Mouse (Mus musculus): ENCODE data around the gene Slc22a12. TPM values are rescaled to one million over a fixed set of nuclear protein-coding genes. Genes with fewer than 3 reads are reported as not detected.

Gene Slc22a12
- polyA plus RNA-seq, 1 experiment from 2014 or later: not detected

DNA sequence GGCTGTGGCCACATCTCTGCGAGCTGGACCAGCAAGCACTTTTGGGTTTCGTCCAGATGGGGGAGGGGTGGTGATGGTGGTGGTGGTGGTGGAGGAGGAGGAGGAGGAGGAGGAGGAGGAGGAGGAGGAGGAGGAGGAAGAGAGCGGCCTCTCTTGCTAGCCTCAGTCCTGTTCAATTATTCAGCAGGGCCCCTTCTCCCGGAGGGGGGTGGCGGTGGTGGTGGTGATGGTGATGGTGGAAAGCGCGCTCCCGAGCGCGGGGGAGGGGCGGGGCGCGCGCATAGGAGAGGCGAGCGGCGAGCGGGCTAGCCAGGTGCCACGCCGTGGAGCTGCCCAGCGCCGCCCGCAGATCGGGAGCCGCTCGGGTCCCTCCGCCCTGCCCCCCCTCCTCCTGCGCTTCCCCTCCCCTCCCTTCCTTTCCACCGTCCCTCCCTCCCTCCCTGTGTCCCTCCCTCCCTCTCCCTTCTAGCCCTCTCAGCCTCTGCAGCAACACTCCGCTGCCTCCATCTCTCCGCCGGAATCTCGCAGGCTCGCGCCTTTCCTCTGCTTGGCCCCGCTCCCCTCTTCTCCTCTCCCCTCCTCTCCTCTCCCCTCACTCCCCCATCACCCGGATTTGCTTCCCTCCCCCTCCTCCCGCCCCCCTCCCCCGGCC lies 45.6 kb downstream of the Slc22a12 start:
- no peaks in the 10 kb centered on the region for H3K27me3 ChIP-seq (ENCODE audit: control insufficient read depth, insufficient read depth, low read length)
- H3K4me3 ChIP-seq (replicated peaks; ENCODE audit: low read depth, low read length): peak overlapping the region; percentile 91
- H3K4me2 ChIP-seq (ENCODE audit: low read length): peak overlapping the region; percentile 85
- no peaks in the 10 kb centered on the region for H3K36me3 ChIP-seq (ENCODE audit: control insufficient read depth, insufficient read depth, low read length)
- DNase-seq: peak; percentile 93
- 0% methylated on average over 30 of the region's 39 CpGs for WGBS
- ATAC-seq (ENCODE audit: low FRiP score, low TSS enrichment): peak; percentile 70
- peak overlapping the region; percentile 97 for H3K9ac ChIP-seq (replicated peaks; ENCODE audit: low read length)
- H3K9me3 ChIP-seq (ENCODE audit: control insufficient read depth, low read length): no peaks in the 10 kb centered on the region
- H3K27ac ChIP-seq (replicated peaks; ENCODE audit: low read depth, low read length): peak overlapping the region; percentile 94
- H3K4me1 ChIP-seq (ENCODE audit: control insufficient read depth, insufficient read depth, low read length): peaks cover 53% of the 10 kb centered on the region

DNA sequence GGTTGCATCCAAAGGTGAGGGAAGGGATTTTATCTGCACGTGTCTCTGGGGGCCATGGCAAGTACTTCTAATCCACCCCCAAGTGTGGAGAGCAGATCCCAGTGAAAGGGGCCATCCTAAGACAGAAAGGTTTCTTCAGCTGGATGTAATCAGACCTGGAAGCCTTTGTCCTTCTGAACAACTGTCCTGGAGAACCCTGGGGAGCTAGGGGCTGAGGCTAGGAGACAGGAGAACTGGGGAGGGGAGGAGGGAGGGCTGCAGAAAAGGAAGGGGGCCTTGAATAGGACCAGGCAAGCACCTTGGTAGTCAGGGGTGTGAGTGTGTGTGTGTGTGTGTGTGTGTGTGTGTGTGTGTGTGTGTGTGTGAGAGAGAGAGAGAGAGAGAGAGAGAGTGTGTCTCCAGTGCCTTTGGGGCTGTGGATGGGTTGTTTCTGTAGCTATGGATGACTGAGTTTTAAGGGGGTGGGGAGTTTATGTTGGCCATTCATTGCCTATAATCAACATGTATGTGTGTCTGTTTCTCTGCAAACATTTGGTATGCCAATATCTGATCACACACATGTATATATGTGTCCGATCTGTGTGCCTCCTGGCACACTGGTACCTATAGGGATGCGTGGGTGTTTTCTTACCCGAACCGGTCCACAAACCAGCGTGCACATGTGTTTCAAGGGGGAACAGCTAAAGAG lies 46.2 kb downstream of the Slc22a12 start:
- peak overlapping the region; percentile 57; the same call in 1 of the 2 replicates for H3K9ac ChIP-seq (replicated peaks; ENCODE audit: low read length)
- 5% methylated on average over 6 of the region's 6 CpGs for WGBS
- H3K36me3 ChIP-seq (ENCODE audit: control insufficient read depth, insufficient read depth, low read length): 0 out of 2 replicates have a peak, but pooled peaks cover under 1% of the 10 kb centered on the region
- H3K4me2 ChIP-seq (ENCODE audit: low read length): peak overlapping the region; percentile 85
- no peaks in the 10 kb centered on the region for H3K27me3 ChIP-seq (ENCODE audit: control insufficient read depth, insufficient read depth, low read length)
- H3K27ac ChIP-seq (replicated peaks; ENCODE audit: low read depth, low read length): peak overlapping the region; percentile 94
- no peaks in the 10 kb centered on the region for H3K9me3 ChIP-seq (ENCODE audit: control insufficient read depth, low read length)
- peak overlapping the region; percentile 91 for H3K4me3 ChIP-seq (replicated peaks; ENCODE audit: low read depth, low read length)
- peaks cover 47% of the 10 kb centered on the region for H3K4me1 ChIP-seq (ENCODE audit: control insufficient read depth, insufficient read depth, low read length)
- DNase-seq (peak; percentile 35), ATAC-seq (ENCODE audit: low FRiP score, low TSS enrichment) (no peak; the same call in 1 of the 2 replicates)

DNA sequence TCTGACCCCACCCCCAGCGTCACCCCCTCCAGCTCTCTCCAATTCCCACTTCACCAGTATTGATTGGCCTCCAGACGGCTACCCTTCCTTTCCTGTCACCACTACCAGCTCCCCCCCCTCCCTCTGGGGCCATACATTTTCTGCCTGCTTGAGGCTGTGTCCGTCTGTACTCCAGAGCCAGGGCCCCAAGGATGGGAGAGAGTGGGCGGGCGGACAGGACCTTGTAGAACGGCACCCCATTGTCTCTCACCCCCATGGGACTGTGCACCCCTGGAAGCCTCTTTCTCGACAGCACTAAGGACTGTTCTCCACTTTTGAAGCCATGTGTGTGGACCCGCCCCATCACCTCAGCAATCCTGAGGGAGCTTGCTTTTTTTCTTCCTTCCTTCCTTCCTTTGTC lies 47.1 kb downstream of the Slc22a12 start:
- no peak overlapping the region for H3K4me3 ChIP-seq (replicated peaks; ENCODE audit: low read depth, low read length)
- 35% methylated on average over 8 of the region's 8 CpGs for WGBS
- no peak for DNase-seq
- H3K9ac ChIP-seq (replicated peaks; ENCODE audit: low read length): peak overlapping the region; percentile 37; the same call in 1 of the 2 replicates
- H3K27ac ChIP-seq (replicated peaks; ENCODE audit: low read depth, low read length): peak overlapping the region; percentile 94
- peaks cover 38% of the 10 kb centered on the region for H3K4me1 ChIP-seq (ENCODE audit: control insufficient read depth, insufficient read depth, low read length)
- H3K4me2 ChIP-seq (ENCODE audit: low read length): peak overlapping the region; percentile 85
- no peaks in the 10 kb centered on the region for H3K27me3 ChIP-seq (ENCODE audit: control insufficient read depth, insufficient read depth, low read length)
- no peaks in the 10 kb centered on the region for H3K9me3 ChIP-seq (ENCODE audit: control insufficient read depth, low read length)
- H3K36me3 ChIP-seq (ENCODE audit: control insufficient read depth, insufficient read depth, low read length): 0 out of 2 replicates have a peak, but pooled peaks cover 6% of the 10 kb centered on the region
- ATAC-seq (ENCODE audit: low FRiP score, low TSS enrichment): no peak

DNA sequence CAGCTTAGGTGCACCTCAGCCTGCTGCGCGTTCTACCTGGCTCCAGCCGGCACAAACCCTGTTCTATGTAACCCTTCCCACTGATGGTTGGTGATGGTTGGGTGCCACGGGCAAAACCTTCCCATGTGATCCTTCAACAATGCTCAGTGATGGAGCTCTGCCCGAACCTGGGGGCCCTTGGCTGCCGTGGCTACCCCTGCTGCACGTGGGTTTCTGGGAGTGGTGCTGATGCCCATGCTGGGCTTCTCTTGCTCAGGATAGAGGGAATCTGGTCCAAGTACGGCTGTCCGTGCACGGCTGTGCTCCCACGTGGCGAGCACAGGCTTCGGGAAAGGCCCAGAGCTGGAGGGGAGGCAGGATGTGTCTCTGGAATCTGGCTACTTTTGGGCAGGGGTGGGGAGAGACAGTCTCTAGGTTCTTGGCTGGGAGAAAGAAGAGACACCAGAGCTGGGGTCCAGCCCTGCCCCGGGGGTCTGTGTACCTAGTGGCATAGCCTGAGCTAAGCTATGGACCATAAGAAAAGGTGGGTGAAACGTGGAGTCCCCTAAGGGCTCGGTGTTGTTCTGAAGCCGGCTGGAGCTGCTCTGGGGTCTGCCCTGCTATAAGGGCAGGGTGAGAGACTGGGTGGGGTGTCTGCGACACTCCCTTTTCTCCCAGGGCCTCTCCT lies 48.2 kb downstream of the Slc22a12 start:
- H3K27me3 ChIP-seq (ENCODE audit: control insufficient read depth, insufficient read depth, low read length): no peaks in the 10 kb centered on the region
- no peak overlapping the region for H3K4me2 ChIP-seq (ENCODE audit: low read length)
- ATAC-seq (ENCODE audit: low FRiP score, low TSS enrichment) (no peak), DNase-seq (no peak)
- H3K9ac ChIP-seq (replicated peaks; ENCODE audit: low read length): no peak overlapping the region
- 0 out of 2 replicates have a peak, but pooled peaks cover 10% of the 10 kb centered on the region for H3K36me3 ChIP-seq (ENCODE audit: control insufficient read depth, insufficient read depth, low read length)
- peaks cover 28% of the 10 kb centered on the region; the same call in 1 of the 2 replicates for H3K4me1 ChIP-seq (ENCODE audit: control insufficient read depth, insufficient read depth, low read length)
- no peaks in the 10 kb centered on the region for H3K9me3 ChIP-seq (ENCODE audit: control insufficient read depth, low read length)
- H3K4me3 ChIP-seq (replicated peaks; ENCODE audit: low read depth, low read length): no peak overlapping the region
- H3K27ac ChIP-seq (replicated peaks; ENCODE audit: low read depth, low read length): no peak overlapping the region
- WGBS: 68% methylated on average over 18 of the region's 18 CpGs

DNA sequence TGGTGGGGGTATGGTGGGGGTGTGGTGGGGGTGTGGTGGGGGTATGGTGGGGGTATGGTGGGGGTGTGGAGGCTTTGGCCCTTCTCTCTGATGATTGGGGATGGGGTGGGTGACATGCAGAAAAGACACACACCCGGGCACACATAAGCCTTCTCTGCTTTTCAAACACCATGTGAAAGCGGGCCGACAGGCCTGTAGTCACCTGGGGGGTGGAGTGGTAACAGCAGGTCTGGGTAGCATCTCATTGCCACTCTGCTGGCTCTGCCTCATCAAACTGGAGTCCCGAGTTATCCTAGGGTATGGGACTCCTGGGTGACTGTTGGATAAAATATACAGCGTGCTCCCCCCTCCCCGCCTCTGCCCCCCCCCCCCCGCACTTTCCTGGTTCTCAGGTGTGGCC lies 48.8 kb downstream of the Slc22a12 start:
- no peak for ATAC-seq (ENCODE audit: low FRiP score, low TSS enrichment)
- WGBS: 75% methylated on average over 6 of the region's 7 CpGs
- no peak overlapping the region for H3K4me2 ChIP-seq (ENCODE audit: low read length)
- no peak overlapping the region for H3K9ac ChIP-seq (replicated peaks; ENCODE audit: low read length)
- no peak for DNase-seq
- H3K4me3 ChIP-seq (replicated peaks; ENCODE audit: low read depth, low read length): no peak overlapping the region
- no peak overlapping the region for H3K27ac ChIP-seq (replicated peaks; ENCODE audit: low read depth, low read length)
- H3K4me1 ChIP-seq (ENCODE audit: control insufficient read depth, insufficient read depth, low read length): peaks cover 24% of the 10 kb centered on the region; the same call in 1 of the 2 replicates
- H3K36me3 ChIP-seq (ENCODE audit: control insufficient read depth, insufficient read depth, low read length): 0 out of 2 replicates have a peak, but pooled peaks cover 10% of the 10 kb centered on the region
- no peaks in the 10 kb centered on the region for H3K27me3 ChIP-seq (ENCODE audit: control insufficient read depth, insufficient read depth, low read length)
- no peaks in the 10 kb centered on the region for H3K9me3 ChIP-seq (ENCODE audit: control insufficient read depth, low read length)

DNA sequence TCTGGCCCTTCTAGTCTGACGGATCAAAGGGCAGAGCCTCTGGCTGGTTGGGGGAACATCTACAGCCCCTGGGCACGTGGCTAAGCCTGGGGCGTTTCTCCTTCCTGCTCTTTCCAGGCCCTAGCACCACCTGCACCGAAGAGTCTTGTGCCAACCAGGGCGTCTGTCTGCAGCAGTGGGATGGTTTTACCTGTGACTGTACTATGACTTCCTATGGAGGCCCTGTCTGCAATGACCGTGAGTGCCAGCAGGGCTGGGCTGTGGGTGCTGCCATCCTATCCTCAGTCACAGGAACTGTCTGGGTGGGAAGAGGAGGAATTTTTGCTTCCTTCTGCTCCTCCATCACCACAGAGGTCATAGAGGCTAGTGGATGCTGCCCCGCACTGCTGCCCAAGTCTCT lies 49.6 kb downstream of the Slc22a12 start:
- H3K27me3 ChIP-seq (ENCODE audit: control insufficient read depth, insufficient read depth, low read length): no peaks in the 10 kb centered on the region
- no peak for ATAC-seq (ENCODE audit: low FRiP score, low TSS enrichment)
- H3K9me3 ChIP-seq (ENCODE audit: control insufficient read depth, low read length): no peaks in the 10 kb centered on the region
- no peak for DNase-seq
- no peak overlapping the region for H3K9ac ChIP-seq (replicated peaks; ENCODE audit: low read length)
- H3K27ac ChIP-seq (replicated peaks; ENCODE audit: low read depth, low read length): no peak overlapping the region
- no peak overlapping the region for H3K4me3 ChIP-seq (replicated peaks; ENCODE audit: low read depth, low read length)
- H3K36me3 ChIP-seq (ENCODE audit: control insufficient read depth, insufficient read depth, low read length): 0 out of 2 replicates have a peak, but pooled peaks cover 10% of the 10 kb centered on the region
- peaks cover 24% of the 10 kb centered on the region; the same call in 1 of the 2 replicates for H3K4me1 ChIP-seq (ENCODE audit: control insufficient read depth, insufficient read depth, low read length)
- 83% methylated on average over 7 of the region's 7 CpGs for WGBS
- H3K4me2 ChIP-seq (ENCODE audit: low read length): no peak overlapping the region

DNA sequence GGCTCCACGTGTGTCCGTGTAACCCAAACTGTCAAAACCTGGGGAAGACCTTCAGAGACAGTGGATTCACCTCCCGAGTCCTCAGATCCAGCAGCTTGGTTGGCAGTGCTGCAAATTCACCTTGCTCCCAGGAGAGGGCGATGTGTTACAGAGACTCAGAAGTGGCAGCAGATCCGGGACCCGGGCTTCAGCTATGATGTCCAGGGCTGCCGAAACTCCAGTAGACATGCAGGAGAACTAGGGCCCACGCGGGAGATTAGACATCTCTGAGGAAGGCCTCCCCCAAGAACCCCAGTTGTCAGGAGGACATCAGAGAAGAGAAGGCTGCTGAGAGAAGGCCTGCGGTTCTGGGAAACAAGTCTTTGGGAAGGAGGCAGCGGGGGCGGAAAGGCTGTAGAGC lies 50.7 kb downstream of the Slc22a12 start:
- H3K4me1 ChIP-seq (ENCODE audit: control insufficient read depth, insufficient read depth, low read length): peaks cover 24% of the 10 kb centered on the region; the same call in 1 of the 2 replicates
- 0 out of 2 replicates have a peak, but pooled peaks cover 10% of the 10 kb centered on the region for H3K36me3 ChIP-seq (ENCODE audit: control insufficient read depth, insufficient read depth, low read length)
- H3K9me3 ChIP-seq (ENCODE audit: control insufficient read depth, low read length): no peaks in the 10 kb centered on the region
- no peak overlapping the region for H3K4me2 ChIP-seq (ENCODE audit: low read length)
- DNase-seq (peak; percentile 90), ATAC-seq (ENCODE audit: low FRiP score, low TSS enrichment) (no peak)
- no peak overlapping the region for H3K4me3 ChIP-seq (replicated peaks; ENCODE audit: low read depth, low read length)
- WGBS: 18% methylated on average over 12 of the region's 12 CpGs
- H3K27me3 ChIP-seq (ENCODE audit: control insufficient read depth, insufficient read depth, low read length): no peaks in the 10 kb centered on the region
- H3K27ac ChIP-seq (replicated peaks; ENCODE audit: low read depth, low read length): no peak overlapping the region
- no peak overlapping the region for H3K9ac ChIP-seq (replicated peaks; ENCODE audit: low read length)

DNA sequence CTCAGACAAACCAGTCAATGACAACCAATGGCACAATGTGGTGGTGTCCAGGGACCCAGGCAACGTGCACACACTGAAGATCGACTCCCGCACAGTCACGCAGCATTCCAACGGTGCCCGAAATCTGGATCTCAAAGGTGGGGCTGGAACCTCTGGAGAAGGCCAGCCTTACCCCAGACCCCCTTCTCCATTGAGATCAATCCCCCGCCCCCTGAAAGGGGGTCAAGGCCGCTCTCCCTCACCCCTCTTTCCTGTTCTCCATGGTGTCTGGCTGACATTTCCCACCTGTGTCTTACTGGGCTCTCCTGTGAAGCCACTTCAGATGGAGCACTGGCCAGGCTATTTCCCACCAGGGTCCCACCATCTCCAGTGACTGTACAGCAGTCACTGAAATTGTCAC lies 51.3 kb downstream of the Slc22a12 start:
- Histone ChIP-seq H3K36me3 (ENCODE audit: control insufficient read depth, insufficient read depth, low read length) (0 out of 2 replicates have a peak, but pooled peaks cover 10% of the 10 kb centered on the region), H3K4me3 (replicated peaks; ENCODE audit: low read depth, low read length) (no peak overlapping the region), H3K27ac (replicated peaks; ENCODE audit: low read depth, low read length) (no peak overlapping the region), H3K9ac (replicated peaks; ENCODE audit: low read length) (no peak overlapping the region), H3K9me3 (ENCODE audit: control insufficient read depth, low read length) (no peaks in the 10 kb centered on the region), H3K4me2 (ENCODE audit: low read length) (no peak overlapping the region), H3K4me1 (ENCODE audit: control insufficient read depth, insufficient read depth, low read length) (peaks cover 21% of the 10 kb centered on the region; the same call in 1 of the 2 replicates), H3K27me3 (ENCODE audit: control insufficient read depth, insufficient read depth, low read length) (no peaks in the 10 kb centered on the region)
- no peak for ATAC-seq (ENCODE audit: low FRiP score, low TSS enrichment)
- 82% methylated on average over 8 of the region's 8 CpGs for WGBS
- DNase-seq: no peak

All from midbrain, embryonic 14.5 days (tissue).